Mouse (Mus musculus): Measurements from ENCODE around the gene Pomp.
A peak's percentile ranks its signal among the peaks of the same experiment; 100 is the strongest.
"Not testable (repeated sequence)": the region's sequence is repeated elsewhere in the genome, so short reads cannot be mapped to it uniquely, and the experiment has no call there.

Pomp gene

GRCm38 (mm10) chr5:147868674-147869073 is 8.4 kb downstream of the Pomp start:
- no peak for DNase-seq

- no peak for DNase-seq
Observed at GRCm38 (mm10) chr5:147869568-147869967, 9.3 kb downstream of the Pomp start.

- DNase-seq: no peak
Observed at GRCm38 (mm10) chr5:147870296-147870695, 10.0 kb downstream of the Pomp start.

- no peak for DNase-seq
Observed at GRCm38 (mm10) chr5:147871091-147871820, 11.0 kb downstream of the Pomp start.

- no peak for DNase-seq
Observed at GRCm38 (mm10) chr5:147874491-147875065, 14.3 kb downstream of the Pomp start.

GRCm38 (mm10) chr5:147875210-147875609 is 14.9 kb downstream of the Pomp start:
- no peak for DNase-seq

- no peak for DNase-seq
Observed at GRCm38 (mm10) chr5:147877520-147877919, 17.3 kb downstream of the Pomp start.

- DNase-seq: no peak
Observed at GRCm38 (mm10) chr5:147879971-147880682, 19.9 kb downstream of the Pomp start.

- DNase-seq: no peak
Observed at GRCm38 (mm10) chr5:147883581-147883980, 23.3 kb downstream of the Pomp start.

GRCm38 (mm10) chr5:147888313-147889297 is 28.3 kb downstream of the Pomp start:
- no peak for DNase-seq

- no peak for DNase-seq
Observed at GRCm38 (mm10) chr5:147892735-147893134, 32.5 kb downstream of the Pomp start.

- no peak for DNase-seq
Observed at GRCm38 (mm10) chr5:147893143-147893542, 32.9 kb downstream of the Pomp start.

- DNase-seq: peak; percentile 26
Observed at GRCm38 (mm10) chr5:147893766-147894454, 33.6 kb downstream of the Pomp start.

GRCm38 (mm10) chr5:147894455-147895076 is 34.3 kb downstream of the Pomp start, which contains the start of gene Slc46a3:
Slc46a3 (minus strand) TSS chr5:147894815.
- DNase-seq: peak; percentile 99

- DNase-seq: peak; percentile 32
Observed at GRCm38 (mm10) chr5:147895436-147896198, 35.4 kb downstream of the Pomp start.

GRCm38 (mm10) chr5:147896501-147896900 is 36.2 kb downstream of the Pomp start:
- not testable (repeated sequence) for DNase-seq

- DNase-seq: no peak
Observed at GRCm38 (mm10) chr5:147898254-147898653, 38.0 kb downstream of the Pomp start.

- no peak for DNase-seq
Observed at GRCm38 (mm10) chr5:147898968-147899549, 38.8 kb downstream of the Pomp start.

- DNase-seq: no peak
Observed at GRCm38 (mm10) chr5:147902008-147902757, 41.9 kb downstream of the Pomp start.

GRCm38 (mm10) chr5:147903166-147903565 is 42.9 kb downstream of the Pomp start:
- DNase-seq: no peak

Measured in cerebellum, adult 8-10 months (tissue).